Mouse (Mus musculus) ES-E14 (cell line): Measurements from ENCODE around the gene Ugt1a8. TPM values are rescaled to one million over a fixed set of nuclear protein-coding genes. Genes with fewer than 3 reads are reported as not detected.

Source experiments
- DNase-seq: peaks from one replicate; pipeline ENCODE4 v3.0.0-alpha.2; 2013; ENCODE audit warnings: low read depth, low spot score
- H3K27ac ChIP-seq: 2 replicates; pipeline ENCODE4 v1.5.1; 2012; ENCODE audit warnings: low read depth, mild to moderate bottlenecking, low read length, moderate library complexity, mixed read lengths; ENCODE audit not compliant: poor library complexity, insufficient read depth, severe bottlenecking
- H3K36me3 ChIP-seq: 2 replicates; pipeline ENCODE4 v1.6.1; 2012; ENCODE audit warnings: mild to moderate bottlenecking, low read length, moderate library complexity, mixed read lengths; ENCODE audit not compliant: control insufficient read depth, poor library complexity, insufficient read depth, severe bottlenecking
- H3K4me1 ChIP-seq, 2 experiments: fragments of 150-350 bp in 1 of 2; sonication (generic) in 1 of 2; 2 replicates each; pipeline ENCODE4 v1.6.1; 2012; ENCODE audit warnings: low read length in 2 of 2, mild to moderate bottlenecking in 1 of 2, mixed read lengths in 1 of 2; ENCODE audit not compliant: control insufficient read depth in 2 of 2, insufficient read depth in 2 of 2, poor library complexity in 1 of 2
- H3K4me3 ChIP-seq, 2 experiments: fragments of 150-350 bp in 1 of 2; sonication (generic) in 1 of 2; 2 replicates each; pipeline ENCODE4 v1.5.1; 2012; ENCODE audit warnings: low read length in 2 of 2, low read depth in 1 of 2, mild to moderate bottlenecking in 1 of 2, mixed read lengths in 1 of 2; ENCODE audit not compliant: insufficient read depth in 1 of 2, poor library complexity in 1 of 2, severe bottlenecking in 1 of 2
- H3K9ac ChIP-seq: 2 replicates; pipeline ENCODE4 v1.6.1; 2012; ENCODE audit warnings: low read depth, mild to moderate bottlenecking, low read length, mixed read lengths; ENCODE audit not compliant: poor library complexity, insufficient read depth, severe bottlenecking
- H3K9me3 ChIP-seq: fragments of 150-350 bp; sonication (generic); 2 replicates; pipeline ENCODE4 v1.6.1; 2012; ENCODE audit warnings: low read depth, mild to moderate bottlenecking, low read length; ENCODE audit not compliant: control insufficient read depth, insufficient read depth
- CHD2 ChIP-seq: IDR thresholded peaks from 2 replicates; pipeline ENCODE4 v1.6.1; 2014; ENCODE audit warnings: mild to moderate bottlenecking, low read depth, low read length, inconsistent platforms
- HCFC1 ChIP-seq: IDR thresholded peaks from 2 replicates; pipeline ENCODE4 v1.6.1; 2012; ENCODE audit warnings: low read length, inconsistent platforms, borderline replicate concordance; ENCODE audit not compliant: insufficient read depth
- MAFK ChIP-seq: IDR thresholded peaks from 2 replicates; pipeline ENCODE4 v1.6.1; 2014; ENCODE audit warnings: mild to moderate bottlenecking, low read depth, low read length, inconsistent platforms; ENCODE audit not compliant: insufficient read depth
- ZC3H11A ChIP-seq: IDR thresholded peaks from 2 replicates; pipeline ENCODE4 v1.6.1; 2012; ENCODE audit warnings: low read depth, mild to moderate bottlenecking, inconsistent platforms, low read length, borderline replicate concordance
- ZNF384 ChIP-seq: IDR thresholded peaks from 2 replicates; pipeline ENCODE4 v1.6.1; 2012; ENCODE audit warnings: low read depth, low read length, inconsistent platforms
- in situ Hi-C, 2 experiments: fragments of 600-800 bp; cut with MboI; formaldehyde crosslinking; loops; one replicate each; pipeline ENCODE4 v1.15.1; 2025; ENCODE audit warnings: low sequenced_read_pairs in 2 of 2, inconsistent platforms in 1 of 2; ENCODE audit not compliant: unreplicated experiment in 2 of 2
- total RNA-seq: library from RNA; depleted of rRNA; stranded (reverse); fragments of 300-350 nt; gene quantifications from 2 replicates; pipeline ENCODE4 v1.2.3, GENCODE M21; 2012

Gene Ugt1a8
- total RNA-seq, 1 experiment: not detected

DNA sequence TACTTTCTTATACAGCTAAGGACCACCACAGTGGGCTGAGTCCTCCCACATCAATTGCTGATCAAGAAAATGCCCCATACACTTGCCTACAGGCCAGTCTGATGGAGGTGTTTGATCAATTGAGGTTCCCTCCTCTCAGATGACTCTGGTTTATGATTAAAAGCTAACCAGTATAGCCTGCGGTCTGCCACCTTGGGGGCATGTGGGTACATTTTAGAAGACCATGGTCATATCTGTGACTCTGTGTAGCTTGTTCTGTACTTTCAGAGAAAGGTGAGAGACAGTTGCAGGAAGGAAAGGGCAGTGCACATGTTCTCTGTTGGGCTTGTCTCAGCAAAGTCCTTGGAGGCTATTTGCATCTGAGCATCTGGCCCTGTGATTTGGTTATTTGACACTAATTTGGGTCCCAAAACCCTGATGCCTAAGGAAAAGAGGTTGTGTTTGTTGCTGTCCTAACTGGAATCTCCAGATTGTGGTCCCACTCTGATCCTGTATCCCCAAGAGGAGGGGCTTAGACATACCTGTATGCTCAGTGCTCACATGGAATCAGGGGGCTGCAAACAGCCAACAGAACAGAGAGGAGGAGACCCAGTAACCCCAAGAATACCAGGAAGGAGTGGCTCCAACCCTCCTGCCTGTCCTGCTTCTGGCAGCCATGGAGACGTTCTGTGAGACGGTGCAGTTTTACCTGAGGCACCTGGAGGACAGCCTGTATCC lies 145.2 kb downstream of the Ugt1a8 start:
- Histone ChIP-seq H3K27ac (no peak overlapping the region), H3K4me1 (no peaks in the 10 kb centered on the region), H3K4me3 (no peak overlapping the region), H3K36me3 (no peaks in the 10 kb centered on the region), H3K9me3 (no peaks in the 10 kb centered on the region), H3K9ac (no peak overlapping the region)
- TF ChIP-seq ZNF384 (no peak), ZC3H11A (no peak), HCFC1 (no peak), CHD2 (no peak), MAFK (no peak)
- no peak for DNase-seq
- in situ Hi-C loops: no loop called here

DNA sequence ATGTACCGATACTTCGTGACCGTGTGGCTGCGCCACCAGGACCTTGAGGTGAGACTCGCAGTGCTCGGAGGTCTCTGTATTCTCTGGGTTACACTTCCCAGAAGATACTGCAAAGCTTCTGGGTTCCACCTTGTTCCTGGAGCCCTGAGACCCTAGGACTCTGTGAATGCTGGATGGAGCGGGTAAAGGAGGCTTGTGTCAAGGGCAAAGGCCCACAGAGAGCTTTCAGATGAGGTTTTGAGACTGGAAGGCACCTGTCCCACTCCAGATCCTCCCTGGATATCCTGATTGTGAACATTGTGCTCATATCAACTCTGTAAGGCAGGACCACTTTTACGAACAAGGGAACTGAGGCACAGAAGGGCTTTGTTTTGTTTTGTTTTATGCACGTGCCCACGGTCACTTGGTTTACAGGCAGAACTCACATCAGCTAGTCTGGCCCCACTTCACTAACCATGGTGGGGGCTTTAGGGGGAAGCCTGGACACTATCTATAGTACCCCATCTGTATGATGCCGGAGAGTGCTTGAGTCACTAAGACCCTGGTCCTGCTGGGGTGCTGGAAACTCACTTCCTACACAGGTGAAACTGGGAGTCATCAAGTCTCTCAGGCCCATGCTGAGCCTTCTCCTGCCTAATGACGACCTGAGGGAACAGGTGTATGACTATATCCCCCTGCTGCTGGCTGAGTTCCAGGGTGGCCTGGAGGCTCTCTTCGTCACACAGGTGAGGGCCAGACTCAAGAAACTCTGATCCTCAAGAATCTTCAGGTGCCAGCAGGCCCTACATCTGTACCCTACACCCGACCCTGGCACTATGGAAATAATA lies 146.0 kb downstream of the Ugt1a8 start:
- H3K9me3 ChIP-seq: no peaks in the 10 kb centered on the region
- in situ Hi-C loops: no loop called here

DNA sequence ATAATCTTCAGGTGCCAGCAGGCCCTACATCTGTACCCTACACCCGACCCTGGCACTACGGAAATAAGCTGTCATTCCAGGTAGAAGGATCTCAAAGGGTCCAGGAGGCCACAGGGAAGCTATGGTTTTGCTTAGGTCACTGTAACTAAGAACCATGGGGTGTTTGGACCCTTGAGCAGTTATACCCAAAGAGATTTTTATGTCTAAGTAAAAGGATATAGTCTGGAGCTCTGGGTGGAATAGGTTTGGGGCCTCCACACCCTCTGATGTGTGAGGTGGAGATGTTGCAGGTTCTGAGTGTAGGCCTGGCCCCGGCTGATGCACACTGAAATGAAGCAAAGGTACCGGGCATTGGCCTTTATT lies 146.6 kb downstream of the Ugt1a8 start:
- H3K9me3 ChIP-seq: no peaks in the 10 kb centered on the region
- H3K4me3 ChIP-seq: no peak overlapping the region
- H3K4me1 ChIP-seq: no peaks in the 10 kb centered on the region
- in situ Hi-C loops: no loop called here
- H3K27ac ChIP-seq: no peak overlapping the region
- no peak for DNase-seq
- H3K9ac ChIP-seq: no peak overlapping the region
- TF ChIP-seq MAFK (no peak), ZC3H11A (no peak), ZNF384 (no peak), HCFC1 (no peak), CHD2 (no peak)
- H3K36me3 ChIP-seq: no peaks in the 10 kb centered on the region

More for the DNA sequence above, 146.0 kb downstream of the Ugt1a8 start:
- H3K36me3 ChIP-seq: no peaks in the 10 kb centered on the region
- H3K4me1 ChIP-seq: no peaks in the 10 kb centered on the region
- no peak for TF ChIP-seq CHD2
- no peak for TF ChIP-seq MAFK
- no peak for TF ChIP-seq ZNF384
- TF ChIP-seq HCFC1: no peak
- TF ChIP-seq ZC3H11A: no peak
- no peak overlapping the region for H3K4me3 ChIP-seq
- DNase-seq: no peak
- H3K9ac ChIP-seq: no peak overlapping the region
- no peak overlapping the region for H3K27ac ChIP-seq

DNA sequence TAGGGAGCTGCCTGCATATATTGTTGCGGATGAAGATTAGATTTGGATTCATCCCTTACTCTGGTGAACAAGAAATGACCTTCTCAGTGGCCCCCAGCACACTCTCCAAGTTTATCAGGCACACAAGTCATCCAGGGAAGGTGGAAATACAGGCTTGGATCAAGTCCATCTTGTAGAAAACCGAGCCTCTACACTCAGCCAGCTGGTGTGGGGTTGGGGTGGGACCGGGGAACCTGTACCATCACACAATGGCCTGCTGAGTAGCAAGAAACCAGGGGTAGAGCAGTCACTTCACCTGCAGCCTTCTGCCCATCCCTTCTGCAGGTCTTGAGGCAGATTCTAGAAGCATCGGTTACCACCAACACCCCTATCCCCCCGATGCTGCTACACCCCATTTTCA lies 147.0 kb downstream of the Ugt1a8 start:
- Histone ChIP-seq H3K9ac (no peak overlapping the region), H3K4me1 (no peaks in the 10 kb centered on the region), H3K27ac (no peak overlapping the region), H3K36me3 (no peaks in the 10 kb centered on the region), H3K9me3 (no peaks in the 10 kb centered on the region), H3K4me3 (no peak overlapping the region)
- TF ChIP-seq ZC3H11A (no peak), CHD2 (no peak), HCFC1 (no peak), MAFK (no peak), ZNF384 (no peak)
- in situ Hi-C loops: no loop called here
- no peak for DNase-seq
